11 mouse cellular contexts compared by ENCODE assay signal in the genomic region with DNA sequence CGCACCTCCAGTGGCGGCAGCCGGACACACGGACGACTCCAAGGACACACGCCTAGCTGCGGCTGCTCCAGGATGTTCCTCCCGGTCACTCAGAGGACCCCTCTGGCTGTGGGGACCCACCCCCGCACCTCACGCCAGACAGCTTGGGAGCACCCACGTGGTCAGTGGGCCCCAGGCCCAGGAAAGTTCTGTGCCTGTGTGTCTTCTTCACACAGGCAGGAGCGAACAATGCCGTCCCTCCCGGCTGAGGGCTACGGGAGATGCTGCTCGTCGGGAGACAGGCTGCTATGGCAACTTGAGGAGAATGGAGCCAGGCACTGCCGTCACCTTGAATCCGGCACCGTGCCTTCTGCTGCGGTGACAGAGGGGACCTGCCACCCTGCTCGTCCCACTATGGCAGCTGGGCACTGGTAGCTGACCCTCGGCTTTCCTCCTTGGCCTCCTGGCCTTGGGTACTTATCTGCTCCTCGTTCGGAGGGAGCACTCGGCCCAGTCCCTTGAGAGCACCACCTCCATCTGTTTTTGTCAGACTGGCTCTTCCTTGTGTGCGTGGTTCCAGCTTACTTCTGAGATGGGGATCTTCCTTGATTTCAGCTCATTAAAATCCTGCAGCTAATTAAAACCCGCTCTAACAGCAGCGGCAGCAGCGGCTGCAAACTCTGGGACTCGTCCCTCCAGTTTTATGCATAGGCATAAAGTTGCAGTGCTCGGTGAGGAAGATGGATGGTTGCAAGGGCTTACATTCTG. TPM values are rescaled to one million over a fixed set of nuclear protein-coding genes. Genes with fewer than 3 reads are reported as not detected.
A peak's percentile ranks its signal among the peaks of the same experiment; 100 is the strongest.
DNase-seq lines count a peak whose midpoint lies in the region; ATAC-seq lines count a peak whose summit lies in the region.
"Had no signal": no experiment of that assay in that cellular context is flagged by ENCODE, and none has a peak within 500 bp of the region (broad histone marks: within the 10 kb centered on the region; RNA-seq: fewer than 3 reads in every experiment).

No protein-coding gene starts in this region.

- no peak overlapping the region for H3K4me2 ChIP-seq in kidney, embryonic 16.5 days (replicated peaks; ENCODE audit: low read depth, low read length)
- H3K4me2 ChIP-seq in hindbrain, embryonic 11.5 days (replicated peaks; ENCODE audit: low read depth, low read length): peak overlapping the region; percentile 20; the same call in 1 of the 2 replicates
- peak overlapping the region; percentile 17; the same call in 1 of the 2 replicates for H3K4me2 ChIP-seq in neural tube, embryonic 14.5 days (ENCODE audit: low read depth, low read length)
- no peak overlapping the region for H3K4me2 ChIP-seq in heart, embryonic 11.5 days
- H3K4me2 ChIP-seq: heart, embryonic 15.5 days had no signal

- peaks cover 35% of the 10 kb centered on the region for H3K4me1 ChIP-seq in kidney, embryonic 16.5 days (ENCODE audit: insufficient read depth, low read length)
- peaks cover 5% of the 10 kb centered on the region for H3K4me1 ChIP-seq in hindbrain, embryonic 11.5 days (replicated peaks; ENCODE audit: control insufficient read depth, insufficient read depth, low read length)
- peaks cover 14% of the 10 kb centered on the region; the same call in 1 of the 2 replicates for H3K4me1 ChIP-seq in neural tube, embryonic 14.5 days (ENCODE audit: control insufficient read depth, insufficient read depth, low read length)
- 0 out of 2 replicates have a peak, but pooled peaks cover 7% of the 10 kb centered on the region for H3K4me1 ChIP-seq in heart, embryonic 11.5 days (ENCODE audit: control insufficient read depth, insufficient read depth, low read length)

- no peak overlapping the region for H3K9ac ChIP-seq in kidney, embryonic 16.5 days (replicated peaks; ENCODE audit: low read length)
- no peak overlapping the region for H3K9ac ChIP-seq in hindbrain, embryonic 11.5 days (ENCODE audit: low read depth, low read length)
- no peak overlapping the region for H3K9ac ChIP-seq in neural tube, embryonic 14.5 days (replicated peaks; ENCODE audit: low read depth, low read length)
- no peak overlapping the region for H3K9ac ChIP-seq in heart, embryonic 11.5 days (ENCODE audit: low read depth, low read length)
- H3K9ac ChIP-seq: heart, embryonic 15.5 days had no signal

- no peak overlapping the region for H3K27ac ChIP-seq in kidney, embryonic 16.5 days (ENCODE audit: low read length)
- peak overlapping the region; percentile 76; the same call in 1 of the 2 replicates for H3K27ac ChIP-seq in hindbrain, embryonic 11.5 days (ENCODE audit: low read depth, low read length)
- peak overlapping the region; percentile 41 for H3K27ac ChIP-seq in neural tube, embryonic 14.5 days (ENCODE audit: low read depth, low read length)
- no peak overlapping the region for H3K27ac ChIP-seq in heart, embryonic 11.5 days (ENCODE audit: low read depth, low read length)
- H3K27ac ChIP-seq: heart, embryonic 15.5 days had no signal

- no peak for ATAC-seq in kidney, embryonic 16.5 days (ENCODE audit: low FRiP score, low TSS enrichment)
- ATAC-seq in hindbrain, embryonic 11.5 days (ENCODE audit: low FRiP score): peak; percentile 56
- peak; percentile 75 for ATAC-seq in neural tube, embryonic 14.5 days (ENCODE audit: low read depth)
- no peak for ATAC-seq in heart, embryonic 11.5 days (replicated peaks; ENCODE audit: insufficient number of reproducible peaks, low FRiP score, low TSS enrichment)

- no peak overlapping the region for H3K4me3 ChIP-seq in kidney, embryonic 16.5 days (ENCODE audit: low read length)
- H3K4me3 ChIP-seq in hindbrain, embryonic 11.5 days (ENCODE audit: low read depth, low read length): no peak overlapping the region
- no peak overlapping the region for H3K4me3 ChIP-seq in neural tube, embryonic 14.5 days (ENCODE audit: low read depth, low read length)
- no peak overlapping the region for H3K4me3 ChIP-seq in heart, embryonic 11.5 days (ENCODE audit: low read depth, low read length)
- H3K4me3 ChIP-seq: heart, embryonic 15.5 days had no signal

- H3K36me3 ChIP-seq in kidney, embryonic 16.5 days (ENCODE audit: insufficient read depth, low read length): 0 out of 2 replicates have a peak, but pooled peaks cover 3% of the 10 kb centered on the region
- H3K36me3 ChIP-seq in hindbrain, embryonic 11.5 days (ENCODE audit: control insufficient read depth, insufficient read depth, low read length): no peaks in the 10 kb centered on the region
- no peaks in the 10 kb centered on the region for H3K36me3 ChIP-seq in neural tube, embryonic 14.5 days (ENCODE audit: control insufficient read depth, insufficient read depth, low read length)
- H3K36me3 ChIP-seq in heart, embryonic 11.5 days (ENCODE audit: control insufficient read depth, insufficient read depth, low read length): no peaks in the 10 kb centered on the region
- H3K36me3 ChIP-seq: heart, embryonic 15.5 days had no signal

- H3K9me3 ChIP-seq in kidney, embryonic 16.5 days (ENCODE audit: low read length): peaks cover 5% of the 10 kb centered on the region; the same call in 1 of the 2 replicates
- no peaks in the 10 kb centered on the region for H3K9me3 ChIP-seq in hindbrain, embryonic 11.5 days (ENCODE audit: control insufficient read depth, low read length)
- no peaks in the 10 kb centered on the region for H3K9me3 ChIP-seq in neural tube, embryonic 14.5 days (ENCODE audit: control insufficient read depth, low read length)
- 0 out of 2 replicates have a peak, but pooled peaks cover 3% of the 10 kb centered on the region for H3K9me3 ChIP-seq in heart, embryonic 11.5 days (replicated peaks; ENCODE audit: control insufficient read depth, low read length)
- H3K9me3 ChIP-seq: heart, embryonic 15.5 days had no signal

- DNase-seq in kidney, postnatal 4 days: peak; percentile 30 to 43
- peak; percentile 44 for DNase-seq in right cerebral cortex, postnatal 25 days
- DNase-seq in right cerebral cortex, postnatal 36 days (ENCODE audit: low spot score in 2 of 2): no peak
- peak; percentile 60 for DNase-seq in hindbrain, embryonic 11.5 days (ENCODE audit: low spot score)
- no peak for DNase-seq in gastrocnemius, postnatal 25 days
- DNase-seq: kidney, postnatal 25 days; thymus, postnatal 25 days had no signal

- 60% methylated on average over 32 of the region's 32 CpGs for WGBS in kidney, embryonic 16.5 days
- WGBS in hindbrain, embryonic 11.5 days: 53% methylated on average over 32 of the region's 32 CpGs
- 38% methylated on average over 32 of the region's 32 CpGs for WGBS in neural tube, embryonic 14.5 days
- WGBS in heart, embryonic 11.5 days (ENCODE audit: insufficient replicate concordance): 61% methylated on average over 32 of the region's 32 CpGs

- H3K27me3 ChIP-seq in kidney, embryonic 16.5 days (ENCODE audit: insufficient read depth, low read length): no peaks in the 10 kb centered on the region
- H3K27me3 ChIP-seq in hindbrain, embryonic 11.5 days (ENCODE audit: control insufficient read depth, insufficient read depth, low read length): no peaks in the 10 kb centered on the region
- H3K27me3 ChIP-seq in neural tube, embryonic 14.5 days (ENCODE audit: control insufficient read depth, insufficient read depth, low read length): no peaks in the 10 kb centered on the region
- no peaks in the 10 kb centered on the region for H3K27me3 ChIP-seq in heart, embryonic 11.5 days (ENCODE audit: control insufficient read depth, insufficient read depth, low read length)

RNA-seq across cellular contexts. Expression of a gene that starts 59.2 kb away (rescaled TPM):
- 15.4 and 16.5 TPM in 2 replicates for polyA plus RNA-seq in kidney, embryonic 16.5 days (2015; fragmentation: Nextera tagmentation; extraction: Ambion mirVana)
- polyA plus RNA-seq in hindbrain, embryonic 11.5 days (2014; fragmentation: Nextera tagmentation; extraction: Ambion mirVana): 13.5 and 16.8 TPM in 2 replicates
- polyA plus RNA-seq in neural tube, embryonic 14.5 days (2014; fragmentation: Nextera tagmentation; extraction: Ambion mirVana): 9.7 and 16.9 TPM in 2 replicates
- total RNA-seq in gastrocnemius, postnatal 25 days (2021): under 1 TPM; 0.13 to 0.43 TPM
- polyA plus RNA-seq in heart, embryonic 11.5 days (2014; fragmentation: Nextera tagmentation; extraction: Ambion mirVana): 1.2 and 1.6 TPM in 2 replicates

Comparison
In these comparisons a context has a peak if more than half of its experiments do, and no peak if none do; other contexts are left out.
1. DNase-seq: peak in kidney, postnatal 4 days (2 of 2), right cerebral cortex, postnatal 25 days (single experiment) and hindbrain, embryonic 11.5 days (single experiment); none in right cerebral cortex, postnatal 36 days (0 of 2) and gastrocnemius, postnatal 25 days (single experiment).
2. ATAC-seq: peak in hindbrain, embryonic 11.5 days (single experiment) and neural tube, embryonic 14.5 days (single experiment); none in kidney, embryonic 16.5 days (single experiment) and heart, embryonic 11.5 days (single experiment).
3. H3K27ac ChIP-seq: peak in hindbrain, embryonic 11.5 days (single experiment) and neural tube, embryonic 14.5 days (single experiment); none in kidney, embryonic 16.5 days (single experiment) and heart, embryonic 11.5 days (single experiment).
4. H3K4me2 ChIP-seq: peak in hindbrain, embryonic 11.5 days (single experiment) and neural tube, embryonic 14.5 days (single experiment); none in kidney, embryonic 16.5 days (single experiment) and heart, embryonic 11.5 days (single experiment).